Mouse (Mus musculus): ENCODE results near the gene Thoc6.

DNA sequence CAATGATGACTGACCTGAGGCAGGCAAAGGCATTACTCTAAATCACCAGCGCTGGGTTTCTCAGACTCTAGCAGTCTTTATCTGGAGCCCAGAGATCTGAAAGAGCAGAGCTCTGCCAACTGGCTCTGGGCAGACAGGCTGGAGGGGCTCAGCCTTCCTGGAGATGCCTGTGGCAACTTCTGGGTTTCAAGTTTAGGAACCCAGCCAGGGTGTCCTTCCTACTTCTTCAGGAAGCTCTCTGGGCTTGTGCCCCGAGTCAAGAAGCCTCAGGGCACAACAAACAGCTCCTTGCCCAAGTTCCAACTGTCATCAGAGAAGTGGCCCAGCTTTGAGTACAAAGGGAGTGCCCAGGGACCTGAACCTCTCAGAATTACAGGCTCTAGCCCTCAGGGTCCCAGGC, 19.3 kb downstream of the Thoc6 start:
- TF ChIP-seq CTCF (IDR thresholded peaks at IDR 0.05; ENCODE audit: low read depth) (no peak), EP300 (optimal IDR thresholded peaks at IDR 0.05) (no peak)

All from stomach, postnatal 0 days (tissue).